Mouse (Mus musculus): ENCODE results near the gene Ddc.

The Ddc gene

DNA sequence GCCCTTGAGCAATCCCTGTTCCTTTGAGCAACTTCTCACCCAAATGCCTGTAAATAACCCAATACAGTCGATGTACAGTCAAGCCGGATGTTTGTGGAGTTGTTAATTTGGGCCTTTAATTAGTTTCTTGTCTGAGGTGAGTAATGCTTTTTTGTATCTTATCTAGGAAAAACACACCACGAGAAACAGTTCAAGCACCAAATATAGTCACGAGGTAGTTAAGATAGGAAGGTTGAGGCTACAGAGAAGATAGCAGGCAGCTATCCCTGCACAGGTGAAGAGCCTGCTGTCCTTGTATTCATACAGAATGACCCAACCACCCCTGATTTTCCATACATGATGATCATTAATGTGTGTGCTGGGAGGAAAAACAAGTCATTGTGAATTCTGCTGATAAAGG, 56.4 kb downstream of the Ddc start:
- no peak for DNase-seq

DNA sequence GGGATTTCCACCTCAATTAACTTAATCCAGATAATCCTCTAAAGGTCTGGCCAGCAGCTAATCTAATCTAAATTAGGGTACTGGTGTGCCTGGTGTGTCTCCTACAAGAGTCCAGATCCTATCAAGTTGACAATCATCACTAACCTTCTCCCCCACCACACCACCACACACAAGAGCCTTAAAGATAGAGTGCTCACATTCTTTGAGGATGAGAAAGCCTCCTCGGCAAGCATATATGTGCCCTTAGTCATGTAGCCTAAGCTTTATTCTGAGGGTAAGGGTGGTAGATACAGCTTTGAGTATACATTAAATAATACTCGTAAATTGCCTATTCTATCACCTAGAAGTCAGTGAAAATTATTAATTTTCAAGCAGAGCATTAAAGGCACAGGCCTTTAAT, 57.2 kb downstream of the Ddc start:
- DNase-seq, result no peak

DNA sequence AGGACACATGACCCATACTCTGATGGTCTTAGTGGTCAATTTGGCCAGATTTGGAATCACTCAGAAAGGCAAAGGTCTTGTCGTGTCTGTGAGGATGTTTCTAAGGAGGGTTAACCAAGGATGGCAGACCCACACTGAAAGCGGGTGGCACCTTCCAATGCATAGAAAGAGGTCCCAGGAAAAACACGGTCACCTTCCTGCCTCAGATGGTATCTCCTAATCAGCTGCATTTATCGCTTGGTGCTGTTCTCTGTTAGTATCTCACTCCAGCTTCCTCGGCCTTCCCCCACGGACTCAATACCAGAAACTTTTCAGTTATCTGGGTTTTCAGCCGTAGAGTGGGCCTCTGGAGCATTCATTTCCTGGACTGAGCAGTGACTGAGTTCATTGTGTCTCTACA, 58.1 kb downstream of the Ddc start:
- DNase-seq, result no peak

DNA sequence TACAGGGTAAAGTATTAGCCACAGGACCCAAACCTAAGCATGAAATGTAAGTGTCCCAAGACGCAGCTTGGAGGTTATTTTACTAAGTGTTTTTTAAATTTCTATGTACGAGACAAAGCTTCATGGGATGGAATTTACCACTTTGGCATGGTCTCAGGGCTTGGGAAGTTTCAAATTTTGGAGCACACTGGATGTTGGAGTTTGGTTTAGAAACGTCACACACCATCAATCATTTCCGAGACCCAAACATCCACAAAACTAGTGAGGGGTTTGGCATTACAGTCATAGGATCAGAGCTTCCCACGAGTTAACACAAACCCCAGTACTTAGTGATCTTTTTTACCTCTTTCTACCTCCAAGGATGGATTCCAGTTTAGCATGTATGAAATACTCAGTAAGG, 60.6 kb downstream of the Ddc start:
- no peak for DNase-seq

DNA sequence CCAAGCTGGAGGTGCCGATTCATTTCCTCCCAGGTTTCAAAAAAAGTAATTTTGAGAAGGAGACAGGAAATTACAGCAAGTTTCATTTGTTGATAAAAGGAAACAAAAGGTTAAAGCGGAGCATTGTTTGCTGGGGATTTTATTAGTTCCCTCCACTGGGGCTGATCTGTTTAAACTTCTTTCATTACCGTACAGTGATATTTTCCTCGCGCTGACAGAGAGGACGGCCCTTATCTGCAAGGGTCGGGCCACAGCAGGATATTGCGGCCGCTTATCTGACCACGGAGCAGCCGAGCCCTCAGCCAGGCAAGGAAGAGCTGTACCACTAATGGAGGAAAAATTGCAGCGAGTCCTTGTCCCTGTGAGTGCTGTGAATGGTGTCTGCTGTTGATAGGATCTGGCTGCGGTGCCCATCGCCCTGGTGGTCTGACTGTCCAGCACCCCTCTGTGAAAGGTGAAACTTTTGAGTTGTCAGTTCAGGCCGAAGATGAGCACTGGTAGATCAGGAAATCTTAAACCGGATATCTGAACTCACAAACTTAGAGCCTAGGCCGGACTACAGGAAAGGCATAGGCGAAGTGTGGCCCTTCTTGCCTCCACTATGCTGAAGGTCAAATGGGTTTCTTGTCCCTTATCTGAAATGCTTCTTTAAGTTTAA, 61.1 kb downstream of the Ddc start:
- DNase-seq, result no peak

DNA sequence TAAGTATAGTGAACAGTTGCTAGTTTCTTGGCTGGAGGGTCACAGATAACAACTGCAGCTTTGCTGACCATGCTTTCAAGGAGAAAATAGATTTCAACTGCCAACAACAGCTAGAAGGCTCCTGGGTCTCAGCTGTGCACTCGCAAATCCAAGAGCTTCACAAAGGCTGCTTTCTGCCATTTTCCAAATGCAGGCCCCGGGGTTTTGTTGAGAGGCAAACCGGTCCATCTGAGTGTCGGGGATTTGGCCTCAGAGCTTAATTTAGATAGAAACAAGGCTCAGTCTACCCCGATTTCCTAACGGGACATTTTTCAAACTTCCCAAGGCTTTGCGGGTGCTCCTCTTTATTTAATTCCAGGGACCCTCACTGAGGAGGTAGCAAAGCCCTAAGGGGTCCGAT, 61.7 kb downstream of the Ddc start:
- DNase-seq, result no peak

DNA sequence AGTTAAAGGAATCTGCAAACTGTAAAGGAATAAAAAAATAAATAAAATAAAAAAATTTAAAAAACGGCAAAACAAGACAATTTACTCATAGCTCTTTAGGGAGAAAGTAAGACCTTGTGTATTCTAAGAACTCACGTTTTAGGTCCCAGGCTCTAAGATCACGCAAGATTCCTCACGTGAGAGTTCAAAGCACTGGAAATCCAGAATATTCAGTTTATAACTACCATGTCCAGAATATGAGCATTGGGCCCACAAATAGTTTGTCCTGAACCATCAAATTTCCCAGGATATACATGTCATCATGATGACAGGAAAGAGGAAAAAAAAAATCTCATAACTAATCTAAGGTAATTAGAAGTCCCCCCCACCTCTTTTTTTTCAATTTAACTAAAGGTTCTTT, 62.2 kb downstream of the Ddc start:
- DNase-seq, result no peak

DNA sequence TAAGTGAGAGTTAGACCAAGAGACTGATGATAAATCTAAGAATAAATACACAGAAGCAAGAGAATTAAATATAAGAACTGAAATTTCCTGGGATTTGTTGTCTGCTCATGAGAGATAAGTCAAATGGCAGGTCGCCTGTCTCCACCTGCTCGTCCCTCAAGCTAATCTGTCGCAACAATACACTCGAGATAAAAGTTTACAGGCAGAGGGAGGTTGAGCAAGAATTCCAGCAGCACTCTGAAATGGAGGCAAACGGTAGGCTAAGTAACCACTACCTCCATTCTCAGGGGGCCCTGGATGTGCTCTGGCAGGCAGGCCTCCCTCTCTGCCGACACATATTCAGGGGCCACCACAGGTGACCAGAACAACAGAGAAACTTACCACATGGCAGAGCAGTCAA, 62.6 kb downstream of the Ddc start:
- no peak for DNase-seq

DNA sequence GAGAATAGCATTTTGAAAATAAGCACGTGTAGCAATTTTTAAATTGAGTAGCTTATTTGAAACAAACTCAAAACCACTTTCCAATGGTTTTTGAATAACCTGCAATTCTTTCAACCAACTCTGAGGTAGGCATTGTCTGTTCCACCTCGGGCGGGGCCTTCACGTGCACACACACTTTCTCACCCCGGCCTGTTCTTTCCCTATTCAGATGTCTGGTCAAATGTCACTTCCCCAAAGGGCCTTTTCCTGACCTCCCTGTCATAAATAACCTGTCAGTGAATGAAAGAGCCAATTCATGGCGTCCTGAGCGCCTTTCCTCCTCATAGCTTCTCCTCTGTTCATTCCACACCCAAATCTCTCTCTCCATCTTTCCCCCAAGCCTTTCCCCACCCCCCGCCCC, 64.8 kb downstream of the Ddc start:
- DNase-seq, result no peak

DNA sequence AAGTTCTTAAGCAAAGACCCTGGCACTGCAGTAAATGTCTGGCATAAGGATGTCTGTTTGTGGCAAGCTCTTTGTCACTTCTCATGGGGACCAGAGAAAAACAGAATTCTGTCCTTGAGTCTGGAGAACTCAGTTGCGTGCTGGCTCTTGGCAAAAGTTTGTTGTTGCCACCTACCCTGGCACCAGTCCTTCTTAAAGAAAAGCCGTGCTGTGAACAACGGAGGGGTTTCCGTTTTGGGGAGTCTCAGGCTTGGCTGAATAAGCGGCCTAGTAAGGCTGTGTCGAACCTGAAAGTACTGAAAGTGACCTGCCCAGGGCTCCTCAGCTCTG, 65.2 kb downstream of the Ddc start:
- no peak for DNase-seq

DNA sequence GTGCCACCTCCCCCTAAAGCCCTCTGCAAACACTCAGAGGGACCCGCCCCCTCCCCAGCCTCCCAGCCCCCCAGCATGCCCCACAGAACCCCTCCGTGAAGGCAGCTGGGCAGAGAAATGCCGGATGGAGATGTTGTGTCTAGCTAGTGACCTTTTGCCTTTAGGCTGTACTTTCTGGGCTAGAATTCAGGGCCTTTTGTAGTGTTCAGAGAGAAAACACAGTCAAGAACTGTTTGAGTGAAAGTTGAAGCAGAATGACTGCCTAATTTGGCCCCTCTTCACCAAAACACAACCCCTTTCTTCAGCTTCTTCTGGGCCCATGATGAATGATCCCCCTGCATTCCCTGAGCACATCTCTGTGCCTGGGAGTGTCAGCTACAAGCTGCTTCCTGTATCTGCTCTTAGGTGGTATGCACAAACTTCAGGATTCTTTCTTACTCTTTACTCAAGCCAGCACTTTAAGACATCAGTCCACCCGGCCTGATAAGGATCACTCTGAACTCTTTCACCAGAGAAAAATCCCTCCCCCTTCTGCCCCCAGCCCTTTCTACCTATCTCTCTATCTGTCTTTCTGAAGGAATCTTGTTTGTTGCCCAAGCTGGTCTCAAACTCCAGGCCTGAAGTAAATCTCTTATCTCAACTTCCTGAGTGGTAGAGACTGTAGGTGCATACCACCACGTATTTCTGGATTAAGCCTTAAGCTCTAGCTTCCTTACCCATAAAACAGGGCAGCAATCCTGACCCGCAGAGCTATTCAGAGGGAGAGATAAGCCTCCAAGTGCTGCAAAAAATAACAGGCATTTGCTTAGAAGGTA, 65.8 kb downstream of the Ddc start:
- DNase-seq, result no peak

DNA sequence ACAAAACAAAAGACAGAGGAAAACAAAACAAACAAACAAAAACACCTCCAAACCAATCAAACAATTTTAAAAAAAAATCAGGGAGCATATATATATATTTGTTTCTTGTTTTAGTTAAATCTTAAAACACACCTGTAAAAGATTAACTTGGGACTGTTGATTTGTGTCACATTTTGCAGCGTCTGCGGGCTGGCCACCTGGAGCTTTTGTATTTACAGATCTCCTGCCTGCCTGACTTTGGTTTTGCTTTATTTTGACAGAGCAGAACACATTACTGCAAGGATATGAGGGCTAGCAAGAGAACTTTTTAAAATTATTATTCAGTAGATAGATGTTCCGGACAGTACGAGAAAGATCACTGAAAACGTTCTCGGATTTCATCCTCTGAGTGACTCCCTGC, 66.4 kb downstream of the Ddc start:
- no peak for DNase-seq

DNA sequence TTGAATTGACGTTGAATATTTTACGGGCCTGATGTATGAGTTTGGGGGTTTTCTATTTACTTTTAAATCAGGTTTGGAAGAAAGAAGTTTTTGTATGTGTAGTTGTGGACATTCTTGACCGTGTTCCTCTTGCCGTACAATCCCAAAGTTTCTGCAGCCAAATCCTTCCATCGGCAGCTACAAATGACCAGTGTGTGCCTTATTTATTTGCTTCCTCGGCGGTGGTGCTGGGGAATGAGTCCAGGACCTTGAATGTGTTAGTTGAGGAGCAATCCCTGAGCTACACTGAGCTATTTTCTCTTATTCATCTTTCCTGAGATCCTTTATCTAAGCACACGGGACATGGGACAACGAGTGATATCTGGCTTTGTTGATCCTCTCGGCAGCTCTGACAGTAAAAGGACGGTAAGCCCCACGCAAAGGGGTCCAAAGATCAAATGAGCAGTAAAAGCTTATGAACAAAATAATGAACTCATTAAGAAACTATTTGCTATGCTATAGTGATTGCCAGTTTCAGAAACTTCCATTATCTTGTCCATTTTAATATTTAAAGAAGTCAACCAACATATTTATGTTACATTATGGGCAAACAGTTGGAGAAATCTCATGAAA, 67.0 kb downstream of the Ddc start:
- no peak for DNase-seq

DNA sequence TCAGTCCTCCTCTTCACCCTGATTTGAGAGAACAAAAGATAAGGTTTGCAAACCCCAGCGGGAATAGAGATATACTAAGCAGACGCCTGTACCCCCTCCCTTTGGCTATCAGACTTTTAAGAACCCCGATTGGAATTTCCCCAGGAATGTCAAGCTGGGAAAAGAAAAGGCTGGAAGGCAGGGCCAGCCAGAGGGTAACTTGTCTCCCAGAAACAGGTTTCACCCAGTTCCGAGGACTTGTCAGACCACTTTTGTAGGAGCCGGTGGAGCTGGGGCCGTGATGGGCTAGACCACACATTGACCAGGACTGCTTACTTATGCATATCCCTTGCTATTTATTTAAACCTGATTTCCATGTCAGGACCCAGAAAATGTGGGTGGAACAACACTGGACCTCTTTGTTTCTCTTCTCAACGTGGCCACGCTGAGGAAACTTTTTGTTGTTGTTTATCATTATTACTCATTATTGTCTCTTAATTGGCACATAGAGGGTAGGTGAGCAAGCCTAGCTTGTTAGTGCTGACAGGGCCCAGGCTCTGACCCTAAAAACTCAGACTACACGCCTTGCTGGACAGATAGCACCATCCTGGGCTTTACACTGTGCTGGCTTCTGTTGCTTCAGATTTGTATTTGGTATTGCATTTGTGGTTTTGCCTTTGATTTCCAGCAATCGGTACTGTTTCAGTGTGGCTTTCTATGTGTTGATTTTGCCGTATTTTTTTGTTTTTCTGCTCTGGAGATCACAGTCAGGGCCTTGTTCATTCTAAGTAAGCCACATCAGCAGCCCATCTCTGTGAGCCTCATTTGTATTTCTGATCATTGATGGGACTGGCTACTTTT, 68.6 kb downstream of the Ddc start:
- no peak for DNase-seq

DNA sequence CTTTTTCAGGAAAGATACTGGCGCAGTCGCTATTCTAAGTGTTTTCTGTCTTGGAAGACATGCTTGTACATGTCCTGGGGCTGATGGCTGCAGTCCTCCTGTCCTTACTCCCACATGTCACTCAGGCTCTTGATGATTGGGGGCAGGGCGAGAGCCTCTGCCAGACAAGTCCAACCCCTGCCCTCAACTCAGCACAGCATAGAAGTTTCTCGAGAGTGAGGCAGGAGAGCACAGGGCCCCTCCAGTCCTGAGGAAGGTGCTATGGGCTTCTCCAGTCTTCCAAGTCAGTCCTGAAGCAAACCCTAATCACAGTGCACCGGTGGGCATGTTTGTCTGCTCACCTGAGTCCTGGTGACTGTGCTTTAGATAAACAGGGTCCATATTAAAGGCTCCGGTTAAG, 69.2 kb downstream of the Ddc start:
- no peak for DNase-seq

DNA sequence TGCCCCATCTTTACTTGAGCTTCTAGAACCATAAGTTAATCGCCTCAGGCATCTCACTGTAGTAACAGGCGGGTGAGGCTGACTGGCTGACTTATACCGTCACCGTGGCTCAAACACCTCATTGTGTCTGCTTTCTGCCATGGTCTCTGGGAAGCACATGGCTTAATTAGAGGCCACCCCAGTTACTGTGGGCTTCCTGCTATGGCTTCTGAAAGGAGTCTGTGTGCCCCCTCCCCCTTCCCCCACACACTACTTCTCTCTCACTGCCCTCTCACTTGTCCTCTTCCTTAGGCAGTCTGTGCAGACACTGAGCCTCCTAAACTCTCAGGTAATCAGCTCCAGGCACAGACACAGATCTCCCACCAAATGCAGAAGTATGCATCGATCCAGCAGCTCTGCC, 69.7 kb downstream of the Ddc start:
- no peak for DNase-seq

DNA sequence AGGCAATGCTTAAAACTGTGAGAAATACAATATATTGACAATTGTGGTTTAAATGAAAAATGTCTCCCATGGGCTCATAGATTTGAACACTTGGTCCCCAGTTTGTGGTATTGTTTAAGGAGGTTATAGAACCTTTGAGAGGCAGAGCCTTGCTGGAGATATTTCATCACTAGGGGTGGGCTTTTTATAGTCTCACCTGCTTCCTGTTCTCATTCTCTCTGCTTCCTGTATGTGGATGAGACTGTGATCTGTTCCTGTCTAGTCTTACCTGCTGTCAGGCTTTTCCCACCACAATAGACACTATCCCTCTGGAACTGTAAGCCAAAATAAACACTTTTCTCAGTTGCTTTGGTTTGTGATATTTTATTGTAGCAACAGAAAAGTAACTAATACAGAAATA, 71.5 kb downstream of the Ddc start:
- no peak for DNase-seq

DNA sequence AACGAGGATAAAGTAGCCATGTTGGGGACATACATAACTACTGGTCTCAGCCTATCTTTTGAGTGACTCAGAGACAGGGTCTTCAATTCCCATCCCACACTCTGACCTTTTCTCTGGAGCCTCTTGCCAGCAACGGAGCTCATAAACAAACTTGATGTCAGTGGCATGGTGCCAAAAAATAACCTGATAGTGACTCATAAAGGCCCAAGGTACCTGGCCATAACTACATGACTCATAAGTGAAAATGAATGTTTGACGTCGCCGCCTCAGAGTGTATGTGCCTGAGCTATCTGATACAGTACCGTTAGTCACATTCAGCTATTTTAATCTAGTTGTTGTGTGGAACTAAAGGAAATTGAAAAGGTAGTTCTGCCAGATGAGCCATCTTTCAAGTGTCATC, 72.3 kb downstream of the Ddc start:
- DNase-seq, result no peak

DNA sequence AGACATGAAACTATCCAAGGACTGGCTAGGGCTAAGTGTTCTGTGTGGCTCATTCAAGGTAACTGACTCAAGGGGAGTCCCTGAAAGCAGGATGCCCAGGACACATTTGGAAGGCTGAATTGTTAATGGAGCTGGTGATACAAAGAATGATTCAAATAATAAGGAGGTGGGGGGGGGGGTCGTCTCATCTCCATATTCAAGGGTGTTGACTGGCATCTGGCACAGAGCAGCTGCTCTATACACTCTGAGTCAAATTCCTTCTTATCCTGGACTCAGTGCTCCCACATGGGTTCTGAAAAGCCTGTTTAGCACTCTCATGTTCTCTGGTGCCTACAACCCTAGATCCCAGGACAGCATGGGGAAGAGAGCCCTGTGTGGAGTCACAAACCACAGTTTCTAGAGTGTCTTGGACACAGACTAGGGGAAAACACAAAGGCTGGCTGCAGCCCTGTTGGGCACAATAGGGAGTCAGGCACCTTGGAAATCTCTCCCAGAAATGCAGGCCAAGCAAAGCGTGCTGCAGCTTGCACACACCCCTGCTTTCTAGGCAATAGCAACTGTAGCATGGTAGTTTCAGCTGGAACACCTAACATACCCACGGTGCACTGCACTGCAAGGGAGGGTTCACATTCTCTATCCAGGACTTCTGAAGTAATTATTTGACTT, 72.8 kb downstream of the Ddc start:
- no peak for DNase-seq

DNA sequence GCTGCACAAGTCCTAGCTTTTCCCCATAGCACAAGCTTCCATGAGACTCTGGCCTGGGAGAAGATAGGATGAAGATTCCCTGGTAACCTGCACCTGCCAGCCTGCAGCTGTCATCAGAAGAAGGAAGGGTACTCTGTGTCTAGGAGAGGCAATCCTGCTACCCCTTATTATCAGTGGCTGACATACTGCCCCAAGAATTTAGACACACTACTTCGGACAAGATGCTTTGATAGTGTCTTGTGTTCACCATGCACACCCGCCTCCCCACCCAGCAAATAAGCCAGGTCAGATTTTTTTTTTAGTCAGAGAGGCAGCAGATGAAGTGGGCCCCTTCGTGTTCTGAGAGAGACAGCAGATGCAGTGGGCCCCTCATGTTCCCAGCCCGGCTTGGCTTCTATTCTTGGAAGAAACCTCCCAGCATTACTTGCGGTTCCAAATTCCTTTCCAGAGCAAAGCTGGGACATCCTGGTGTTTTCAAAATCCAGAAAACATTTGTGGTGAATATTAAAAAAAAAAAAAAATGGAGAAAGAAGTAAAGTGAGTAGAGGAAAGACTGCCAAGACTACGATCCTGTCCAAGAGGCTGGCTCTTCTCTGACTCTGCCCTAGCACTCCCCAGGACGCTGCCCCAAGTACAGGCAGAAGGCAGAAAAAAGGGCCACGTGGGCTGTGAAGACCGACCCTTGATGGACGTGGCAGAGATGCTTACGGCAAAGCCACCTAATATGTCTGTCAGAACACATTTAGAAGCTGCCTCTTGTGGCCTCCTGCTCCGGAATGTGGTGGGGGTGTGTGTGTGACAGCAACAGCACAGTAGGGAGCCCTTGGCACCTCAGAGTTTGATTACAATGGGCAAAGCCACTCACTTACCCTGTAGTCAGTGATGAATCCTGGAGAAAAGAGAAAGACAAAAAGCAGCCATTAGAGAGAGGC, 73.7 kb downstream of the Ddc start:
- DNase-seq, result no peak

DNA sequence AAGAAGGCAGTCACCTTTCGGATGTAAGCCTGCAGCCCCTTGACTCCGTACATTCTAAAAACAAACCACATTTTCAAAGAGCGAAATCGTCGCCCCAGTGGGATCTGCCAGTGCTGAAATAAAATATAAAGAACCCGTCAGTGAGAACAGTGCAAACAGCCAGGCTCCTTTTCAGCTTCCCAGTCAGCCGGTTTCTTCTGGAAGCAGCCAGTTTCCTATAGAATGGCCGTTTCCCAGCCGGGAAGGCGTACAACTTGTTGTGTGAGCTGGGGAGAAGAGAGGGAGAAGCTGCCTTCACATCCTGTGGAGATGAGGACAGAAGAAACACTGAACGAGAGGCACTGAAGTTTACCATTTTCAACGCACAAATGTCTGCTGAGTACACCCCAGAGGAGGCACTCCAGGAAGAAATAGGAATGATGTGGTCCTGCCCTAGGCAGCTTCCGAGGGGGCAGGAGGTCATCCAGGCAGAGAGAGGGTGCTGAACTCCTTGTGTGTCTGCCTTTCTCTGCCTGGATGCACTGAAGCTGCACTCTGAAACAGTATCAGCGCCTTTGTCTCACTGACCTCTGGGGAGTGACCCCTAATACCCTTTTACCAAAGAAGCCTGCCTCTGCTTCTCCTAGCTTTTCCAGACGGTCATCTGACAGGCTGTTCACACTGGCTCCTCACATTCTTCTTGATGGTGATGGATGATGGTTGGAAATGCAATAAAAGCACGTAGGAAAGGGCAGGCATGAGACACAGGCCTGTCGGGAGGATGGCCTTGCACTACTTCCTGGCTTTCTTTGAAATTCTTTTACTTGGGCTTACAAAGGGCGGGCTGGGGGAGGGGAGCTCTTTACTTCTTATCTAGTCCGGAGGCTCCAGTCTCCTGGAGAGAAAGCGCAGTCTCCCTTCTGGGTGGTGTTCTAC, 75.5 kb downstream of the Ddc start:
- peak; percentile 32 for DNase-seq

Measured in right cerebral cortex, postnatal 4 days (tissue).